ENCODE assay signal across 11 mouse cellular contexts in genomic region chr1:182256041-182256680, GRCm38 (mm10). TPM values are rescaled to one million over a fixed set of nuclear protein-coding genes. Genes with fewer than 3 reads are reported as not detected.
DNase-seq lines count a peak whose midpoint lies in the region; ATAC-seq lines count a peak whose summit lies in the region.
"Had no signal": no experiment of that assay in that cellular context is flagged by ENCODE, and none has a peak within 500 bp of the region (broad histone marks: within the 10 kb centered on the region; RNA-seq: fewer than 3 reads in every experiment).

No protein-coding gene starts in this region.

- peaks cover 6% of the 10 kb centered on the region; the same call in 1 of the 2 replicates for H3K4me1 ChIP-seq in forebrain, embryonic 12.5 days
- H3K4me1 ChIP-seq: neural tube, embryonic 12.5 days had no signal

- no peak overlapping the region for H3K27ac ChIP-seq in forebrain, embryonic 12.5 days
- H3K27ac ChIP-seq: gastrocnemius, adult 2 months; neural tube, embryonic 12.5 days had no signal

- H3K4me3 ChIP-seq in forebrain, embryonic 12.5 days (replicated peaks): no peak overlapping the region
- H3K4me3 ChIP-seq: gastrocnemius, adult 2 months; neural tube, embryonic 12.5 days had no signal

- peak; percentile 65 to 75 for DNase-seq in urinary bladder, adult 18-20 months (ENCODE audit: low spot score in 2 of 2)
- no peak for DNase-seq in urinary bladder, postnatal 10 days (ENCODE audit: low spot score)
- peak; percentile 74 for DNase-seq in large intestine, adult 2 months (ENCODE audit: low read depth, low spot score)
- DNase-seq in lung, postnatal 36 days: peak; percentile 91
- no peak for DNase-seq in left cerebral cortex, postnatal 36 days (ENCODE audit: low spot score in 2 of 2)
- no peak for DNase-seq in embryo, embryonic 10 days (ENCODE audit: low spot score)
- DNase-seq: cerebellum, postnatal 14 days; gastrocnemius, adult 2 months; kidney, adult 11 months had no signal

- no peak overlapping the region for H3K9ac ChIP-seq in forebrain, embryonic 12.5 days
- H3K9ac ChIP-seq: neural tube, embryonic 12.5 days had no signal

- H3K36me3 ChIP-seq in forebrain, embryonic 12.5 days (replicated peaks): no peaks in the 10 kb centered on the region
- H3K36me3 ChIP-seq: neural tube, embryonic 12.5 days had no signal

- WGBS in large intestine, adult 2 months: 35% methylated on average over 11 of the region's 11 CpGs
- WGBS in forebrain, embryonic 12.5 days: 88% methylated on average over 11 of the region's 11 CpGs

- 0 out of 2 replicates have a peak, but pooled peaks cover 4% of the 10 kb centered on the region for H3K9me3 ChIP-seq in forebrain, embryonic 12.5 days
- H3K9me3 ChIP-seq: neural tube, embryonic 12.5 days had no signal

- H3K4me2 ChIP-seq in forebrain, embryonic 12.5 days: no peak overlapping the region
- H3K4me2 ChIP-seq: neural tube, embryonic 12.5 days had no signal

- intact Hi-C loops in left cerebral cortex, postnatal 36 days (cut with DNase I): no loop called here

- ATAC-seq in forebrain, embryonic 12.5 days (ENCODE audit: low FRiP score): no peak

- H3K27me3 ChIP-seq in forebrain, embryonic 12.5 days: peaks cover 6% of the 10 kb centered on the region
- H3K27me3 ChIP-seq: neural tube, embryonic 12.5 days had no signal

RNA-seq across cellular contexts. Expression of gene Degs1, which starts 26.4 kb away (rescaled TPM):
- polyA plus RNA-seq in large intestine, adult 2 months (2012; rRNA removed): 22.7 and 25.3 TPM in 2 replicates
- 53.8 and 58.1 TPM in 2 replicates for polyA plus RNA-seq in forebrain, embryonic 12.5 days (2016; fragmentation: Nextera tagmentation; extraction: Ambion mirVana)
- total RNA-seq in left cerebral cortex, postnatal 36 days (2021): 10 to 100 TPM; 76.0 to 80.8 TPM

Comparison
In these comparisons a context has a peak if more than half of its experiments do, and no peak if none do; other contexts are left out.
1. DNase-seq: peak in urinary bladder, adult 18-20 months (2 of 2), large intestine, adult 2 months (single experiment) and lung, postnatal 36 days (single experiment); none in urinary bladder, postnatal 10 days (single experiment), left cerebral cortex, postnatal 36 days (0 of 2) and embryo, embryonic 10 days (single experiment).